Mouse (Mus musculus): ENCODE data around the gene Gabrb3.

DNA sequence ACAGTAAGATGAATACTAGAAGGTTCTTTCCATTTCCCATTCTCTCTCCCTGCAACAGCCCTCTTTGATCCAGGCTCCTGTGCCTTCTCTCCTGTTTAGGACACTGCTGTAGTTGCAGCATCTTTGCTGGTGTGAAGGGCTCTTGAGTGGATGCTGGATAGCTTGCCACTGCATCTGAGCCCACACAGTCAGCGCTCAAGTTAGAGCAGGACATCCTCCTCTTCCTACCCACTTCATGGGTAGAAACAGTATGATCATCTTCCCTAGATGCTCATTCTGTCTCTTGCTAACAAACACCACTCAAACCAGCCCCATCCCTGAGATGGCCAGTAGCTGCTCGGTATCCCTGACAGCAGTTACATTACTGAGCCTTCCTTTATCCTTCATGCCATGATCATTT lies 227.9 kb downstream of the Gabrb3 start:
- no peak for TF ChIP-seq CTCF (IDR thresholded peaks at IDR 0.05; ENCODE audit: insufficient read depth, low read depth, low read length)
- no peak for TF ChIP-seq POLR2A (IDR thresholded peaks at IDR 0.05; ENCODE audit: insufficient read depth, low read depth, low read length)
